Mouse (Mus musculus): ENCODE measurements around the gene Sdk2.

DNA sequence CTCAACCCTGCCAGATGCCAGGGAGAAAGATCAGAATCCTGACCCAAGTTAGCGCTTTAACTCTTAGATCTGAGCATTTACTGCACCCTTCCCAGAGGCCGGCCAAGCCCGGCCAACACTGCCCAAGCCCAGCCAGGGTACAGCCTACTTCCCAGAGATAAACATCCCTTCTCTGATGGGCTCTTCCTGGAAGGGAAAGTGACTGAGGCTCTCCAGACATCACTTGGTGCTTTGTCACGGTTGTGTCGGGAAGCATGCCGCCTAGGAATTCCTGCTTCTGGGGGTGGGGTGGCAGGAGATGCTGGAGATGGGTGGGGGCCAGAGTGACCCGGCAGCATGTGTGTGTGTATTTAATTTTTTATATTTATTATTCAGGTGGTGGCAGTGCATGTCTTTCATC is 326.7 kb downstream of the Sdk2 start:
- TF ChIP-seq CTCF (IDR thresholded peaks at IDR 0.05; ENCODE audit: insufficient read depth, low read length), result no peak
- no peak for TF ChIP-seq POLR2A (IDR thresholded peaks at IDR 0.05; ENCODE audit: borderline replicate concordance, extremely low read depth, low read depth, low read length)

Measured in lung, adult 2 months (tissue).